Mouse (Mus musculus) cerebellum, adult 2 months (tissue): Measurements from ENCODE around the gene Rnasel. TPM values are rescaled to one million over a fixed set of nuclear protein-coding genes. Genes with fewer than 3 reads are reported as not detected.

ENCODE experiments used
- DNase-seq, 2 experiments: peaks; one replicate each; pipeline ENCODE4 v3.0.0; 2021
- H3K27ac ChIP-seq: fragments of 200-500 bp; 2 replicates; pipeline ENCODE4 v1.5.1; 2012; ENCODE audit warnings: low read length, control low read depth, inconsistent platforms; ENCODE audit not compliant: insufficient read depth
- H3K27me3 ChIP-seq: fragments of 200-500 bp; 2 replicates; pipeline ENCODE4 v1.6.1; 2012; ENCODE audit warnings: inconsistent platforms, mild to moderate bottlenecking, low read length, moderate library complexity; ENCODE audit not compliant: control insufficient read depth, insufficient read depth
- H3K4me1 ChIP-seq: fragments of 200-500 bp; 2 replicates; pipeline ENCODE4 v1.6.1; 2011; ENCODE audit warnings: low read length; ENCODE audit not compliant: control insufficient read depth, insufficient read depth
- H3K4me3 ChIP-seq: fragments of 200-500 bp; replicated peaks from 2 replicates; pipeline ENCODE3; 2011; ENCODE audit warnings: mild to moderate bottlenecking, low read depth, low read length, control low read depth; ENCODE audit not compliant: insufficient read depth
- CTCF ChIP-seq: fragments of 200-500 bp; IDR thresholded peaks from 2 replicates; pipeline ENCODE4 v1.5.1; 2011; ENCODE audit warnings: low read depth, mild to moderate bottlenecking, control low read depth, low read length, moderate library complexity, borderline replicate concordance; ENCODE audit not compliant: insufficient read depth
- POLR2A ChIP-seq: fragments of 200-500 bp; IDR thresholded peaks from 2 replicates; pipeline ENCODE4 v1.6.1; 2011; ENCODE audit warnings: low read length, control low read depth, borderline replicate concordance; ENCODE audit not compliant: insufficient read depth
- WGBS: fragments of 180-500 bp; shearing (Covaris S2); methylation state at CpG from one replicate; pipeline ENCODE4 v1.1.7; 2018; 5-methylcytosine and 5-hydroxymethylcytosine counted together
- polyA plus RNA-seq: library from polyadenylated mRNA; depleted of rRNA; stranded (reverse); fragments of >200 nt; gene quantifications from 2 replicates; pipeline ENCODE4 v1.2.3, GENCODE M21; 2012

Rnasel gene
- polyA plus RNA-seq, 1 experiment: 3.9 TPM

DNA sequence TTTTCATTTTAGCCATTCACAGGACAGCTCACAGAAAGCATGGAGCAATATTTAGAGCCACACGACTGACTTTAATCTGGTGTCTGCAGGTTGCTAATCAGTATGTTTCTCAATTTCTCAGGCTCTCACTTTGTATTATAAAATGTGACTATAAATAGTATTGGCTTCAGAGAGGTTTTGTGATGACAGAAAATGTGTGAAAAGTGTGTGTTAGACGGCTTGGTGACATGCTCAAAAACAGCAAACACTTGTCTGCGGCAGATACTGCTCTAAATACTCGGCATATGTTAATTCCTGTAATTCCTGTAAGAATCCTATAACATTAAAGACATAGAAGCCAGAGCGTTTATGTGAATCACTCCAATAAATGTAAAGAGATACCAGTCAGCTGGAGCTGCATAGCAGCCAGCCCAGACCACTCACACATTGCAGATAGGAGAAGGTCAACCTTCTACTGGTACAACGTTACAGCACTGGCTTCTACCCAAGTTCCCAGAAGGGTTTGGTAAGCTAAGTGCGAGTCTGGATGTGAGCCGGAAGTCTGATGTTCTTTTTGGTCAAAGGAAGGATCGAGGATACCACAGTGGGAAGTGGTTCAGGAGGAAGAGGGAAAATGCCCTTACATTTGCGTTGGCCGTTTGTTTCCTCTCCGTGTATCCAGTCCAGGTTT lies 1.2 kb upstream of the Rnasel start:
- WGBS: 69% methylated on average over 12 of the region's 12 CpGs
- Histone ChIP-seq H3K27me3 (no peaks in the 10 kb centered on the region), H3K4me3 (no peak overlapping the region), H3K27ac (no peak overlapping the region), H3K4me1 (no peaks in the 10 kb centered on the region)
- TF ChIP-seq CTCF: no peak
- no peak for TF ChIP-seq POLR2A
- no peak for DNase-seq

DNA sequence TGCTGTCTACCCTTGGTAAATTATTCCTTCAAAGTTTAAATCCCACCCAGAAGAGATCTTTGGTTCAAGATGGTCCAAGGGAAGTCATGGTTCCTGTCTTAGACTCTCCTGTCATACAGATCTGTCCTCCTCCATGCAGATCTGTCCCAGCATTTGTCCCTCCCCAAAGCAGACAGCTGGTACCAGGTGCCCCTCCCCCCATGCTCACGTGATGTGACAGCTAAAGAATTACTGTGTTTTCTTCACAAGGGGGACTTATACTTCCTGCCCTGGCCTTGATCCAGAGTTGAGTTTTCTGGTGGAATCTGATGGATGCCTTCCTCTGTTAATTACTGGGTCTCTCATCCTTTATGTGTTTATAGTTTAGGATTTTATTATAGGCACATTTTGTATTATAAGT lies 677 bp upstream of the Rnasel start:
- H3K4me1 ChIP-seq: no peaks in the 10 kb centered on the region
- no peak overlapping the region for H3K27ac ChIP-seq
- DNase-seq: no peak
- H3K4me3 ChIP-seq: no peak overlapping the region
- WGBS: 10% methylated on average over 1 of the region's 1 CpGs
- no peaks in the 10 kb centered on the region for H3K27me3 ChIP-seq
- no peak for TF ChIP-seq POLR2A
- no peak for TF ChIP-seq CTCF

DNA sequence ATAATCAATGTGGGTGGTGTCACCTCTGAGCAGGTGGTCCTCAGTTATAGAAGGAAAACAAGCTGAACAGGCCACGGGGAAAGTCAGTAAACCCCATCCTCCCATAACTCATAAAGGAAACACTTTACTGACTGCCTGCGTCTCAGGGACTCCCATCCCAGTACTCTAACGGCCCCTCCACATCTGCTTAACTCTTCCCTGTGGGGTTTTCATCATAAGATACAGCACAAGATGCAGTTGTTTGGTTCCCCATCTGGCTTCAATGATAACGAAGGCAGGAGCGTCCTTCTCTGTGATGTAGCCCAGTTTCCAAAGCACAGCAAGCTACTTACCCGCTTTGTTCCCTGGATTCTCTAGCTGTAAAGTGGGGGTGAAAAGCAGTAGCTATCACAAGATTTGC lies 828 bp downstream of the Rnasel start:
- Histone ChIP-seq H3K27me3 (no peaks in the 10 kb centered on the region), H3K4me1 (no peaks in the 10 kb centered on the region), H3K27ac (no peak overlapping the region), H3K4me3 (no peak overlapping the region)
- 67% methylated on average over 6 of the region's 6 CpGs for WGBS
- no peak for DNase-seq
- no peak for TF ChIP-seq CTCF
- no peak for TF ChIP-seq POLR2A

DNA sequence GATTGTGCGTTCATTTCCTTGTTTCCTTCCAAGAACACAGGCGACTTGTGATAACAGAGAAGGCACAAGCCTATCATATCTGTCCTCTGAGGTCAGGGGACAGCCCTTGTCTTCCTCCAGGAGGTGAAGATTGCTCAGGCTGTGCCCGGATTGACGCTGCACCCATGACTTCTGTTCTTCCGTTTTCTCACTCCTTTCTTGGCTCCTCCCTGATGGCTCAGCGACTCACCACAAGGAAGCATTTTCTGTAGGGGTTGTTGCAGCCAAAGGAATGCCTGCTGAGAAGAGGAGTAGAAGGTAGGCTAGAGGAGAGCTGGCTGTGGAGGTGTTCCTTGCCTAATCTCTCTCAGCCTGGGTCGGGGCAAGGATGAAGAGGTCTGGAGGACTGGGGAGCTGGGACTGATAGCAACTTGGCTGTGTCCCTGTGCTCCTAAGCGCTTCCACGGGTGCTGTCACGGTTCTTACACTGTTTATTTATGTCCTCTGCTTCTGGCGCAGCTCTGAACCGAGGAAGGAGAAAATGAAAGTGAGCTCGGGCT lies 2.6 kb downstream of the Rnasel start:
- DNase-seq: no peak
- no peak for TF ChIP-seq POLR2A
- no peak for TF ChIP-seq CTCF
- Histone ChIP-seq H3K27me3 (no peaks in the 10 kb centered on the region), H3K27ac (no peak overlapping the region), H3K4me1 (no peaks in the 10 kb centered on the region), H3K4me3 (peak overlapping the region; percentile 5)
- 34% methylated on average over 13 of the region's 13 CpGs for WGBS

DNA sequence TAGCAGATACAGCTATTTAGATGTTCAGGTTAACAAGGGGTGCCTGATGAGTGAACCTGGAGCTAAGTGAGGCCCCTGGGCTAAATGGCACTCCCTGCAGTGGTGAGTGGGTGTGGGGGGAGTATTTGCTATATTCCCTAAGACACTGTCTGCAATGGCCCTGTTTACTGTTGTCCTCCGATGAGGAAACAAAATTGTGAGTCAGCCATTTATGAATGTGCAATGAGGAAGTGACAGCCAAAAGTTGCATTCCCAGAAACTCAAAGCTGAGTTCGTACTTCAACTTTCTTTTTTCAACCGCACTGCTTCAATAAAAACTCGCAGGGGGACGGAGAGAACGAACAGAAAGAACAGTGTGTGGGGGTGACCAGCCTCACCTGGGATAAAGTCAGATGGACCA lies 3.3 kb downstream of the Rnasel start:
- Histone ChIP-seq H3K4me1 (no peaks in the 10 kb centered on the region), H3K4me3 (no peak overlapping the region), H3K27ac (no peak overlapping the region), H3K27me3 (no peaks in the 10 kb centered on the region)
- no peak for DNase-seq
- WGBS: 86% methylated on average over 6 of the region's 6 CpGs
- no peak for TF ChIP-seq POLR2A
- TF ChIP-seq CTCF: no peak

DNA sequence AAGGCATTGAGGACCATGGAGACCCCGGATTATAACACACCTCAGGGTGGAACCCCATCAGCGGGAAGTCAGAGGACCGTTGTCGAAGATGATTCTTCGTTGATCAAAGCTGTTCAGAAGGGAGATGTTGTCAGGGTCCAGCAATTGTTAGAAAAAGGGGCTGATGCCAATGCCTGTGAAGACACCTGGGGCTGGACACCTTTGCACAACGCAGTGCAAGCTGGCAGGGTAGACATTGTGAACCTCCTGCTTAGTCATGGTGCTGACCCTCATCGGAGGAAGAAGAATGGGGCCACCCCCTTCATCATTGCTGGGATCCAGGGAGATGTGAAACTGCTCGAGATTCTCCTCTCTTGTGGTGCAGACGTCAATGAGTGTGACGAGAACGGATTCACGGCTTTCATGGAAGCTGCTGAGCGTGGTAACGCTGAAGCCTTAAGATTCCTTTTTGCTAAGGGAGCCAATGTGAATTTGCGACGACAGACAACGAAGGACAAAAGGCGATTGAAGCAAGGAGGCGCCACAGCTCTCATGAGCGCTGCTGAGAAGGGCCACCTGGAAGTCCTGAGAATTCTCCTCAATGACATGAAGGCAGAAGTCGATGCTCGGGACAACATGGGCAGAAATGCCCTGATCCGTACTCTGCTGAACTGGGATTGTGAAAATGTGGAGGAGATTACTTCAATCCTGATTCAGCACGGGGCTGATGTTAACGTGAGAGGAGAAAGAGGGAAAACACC lies 4.7 kb downstream of the Rnasel start:
- H3K27me3 ChIP-seq: no peaks in the 10 kb centered on the region
- 67% methylated on average over 25 of the region's 25 CpGs for WGBS

DNA sequence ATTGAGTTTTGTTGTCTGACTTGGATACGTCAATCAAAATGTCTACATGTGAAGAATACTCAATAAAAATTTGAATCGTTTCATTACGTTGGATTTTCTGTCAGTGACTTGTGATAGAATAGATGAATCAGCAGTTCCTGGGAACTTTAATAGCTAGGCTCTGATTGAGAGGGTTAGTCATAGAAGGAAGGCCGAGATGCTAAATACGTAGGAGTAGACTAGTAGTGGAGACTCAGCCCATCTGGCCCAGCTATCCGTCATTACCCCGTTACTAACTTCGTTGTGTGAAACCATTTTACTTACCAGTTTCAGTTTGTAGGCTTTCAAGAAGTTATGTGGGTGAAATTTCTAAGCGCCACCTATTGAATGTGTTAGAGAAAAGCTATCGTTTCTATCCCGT lies 14.9 kb downstream of the Rnasel start:
- TF ChIP-seq POLR2A (no peak), CTCF (no peak)
- WGBS: 90% methylated on average over 11 of the region's 11 CpGs
- H3K27me3 ChIP-seq: no peaks in the 10 kb centered on the region
- DNase-seq: no peak
- no peak overlapping the region for H3K4me3 ChIP-seq
- H3K4me1 ChIP-seq: no peaks in the 10 kb centered on the region
- no peak overlapping the region for H3K27ac ChIP-seq

More for the DNA sequence above, 4.7 kb downstream of the Rnasel start:
- TF ChIP-seq POLR2A (no peak), CTCF (no peak)
- Histone ChIP-seq H3K4me3 (no peak overlapping the region), H3K4me1 (no peaks in the 10 kb centered on the region), H3K27ac (no peak overlapping the region)
- DNase-seq: no peak

DNA sequence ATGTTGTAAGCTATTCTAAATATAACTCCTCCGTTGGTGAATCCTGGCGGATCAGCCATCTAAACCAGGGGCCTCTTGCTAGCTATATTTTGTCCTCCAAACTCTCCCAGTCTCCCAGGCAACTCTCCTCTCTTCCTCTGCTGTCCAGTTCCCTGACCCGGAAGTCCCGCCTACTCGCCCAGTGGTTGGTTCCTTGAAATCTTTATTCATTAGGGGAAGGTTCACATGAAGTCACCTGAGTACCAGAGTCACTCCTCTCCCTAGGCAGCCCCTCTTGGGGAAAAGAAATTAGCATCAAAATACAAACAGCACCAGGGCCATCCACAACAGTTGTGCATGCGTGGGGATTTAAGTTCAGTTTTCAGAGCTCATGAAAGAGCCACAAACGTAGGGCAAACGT lies 17.1 kb downstream of the Rnasel start:
- Histone ChIP-seq H3K27me3 (no peaks in the 10 kb centered on the region), H3K27ac (no peak overlapping the region), H3K4me1 (no peaks in the 10 kb centered on the region), H3K4me3 (no peak overlapping the region)
- 48% methylated on average over 8 of the region's 8 CpGs for WGBS
- no peak for TF ChIP-seq CTCF
- no peak for TF ChIP-seq POLR2A
- DNase-seq: no peak
